Mouse (Mus musculus): ENCODE results near the gene Calm2.
A peak's percentile ranks its signal among the peaks of the same experiment; 100 is the strongest.

Calm2 gene

DNA sequence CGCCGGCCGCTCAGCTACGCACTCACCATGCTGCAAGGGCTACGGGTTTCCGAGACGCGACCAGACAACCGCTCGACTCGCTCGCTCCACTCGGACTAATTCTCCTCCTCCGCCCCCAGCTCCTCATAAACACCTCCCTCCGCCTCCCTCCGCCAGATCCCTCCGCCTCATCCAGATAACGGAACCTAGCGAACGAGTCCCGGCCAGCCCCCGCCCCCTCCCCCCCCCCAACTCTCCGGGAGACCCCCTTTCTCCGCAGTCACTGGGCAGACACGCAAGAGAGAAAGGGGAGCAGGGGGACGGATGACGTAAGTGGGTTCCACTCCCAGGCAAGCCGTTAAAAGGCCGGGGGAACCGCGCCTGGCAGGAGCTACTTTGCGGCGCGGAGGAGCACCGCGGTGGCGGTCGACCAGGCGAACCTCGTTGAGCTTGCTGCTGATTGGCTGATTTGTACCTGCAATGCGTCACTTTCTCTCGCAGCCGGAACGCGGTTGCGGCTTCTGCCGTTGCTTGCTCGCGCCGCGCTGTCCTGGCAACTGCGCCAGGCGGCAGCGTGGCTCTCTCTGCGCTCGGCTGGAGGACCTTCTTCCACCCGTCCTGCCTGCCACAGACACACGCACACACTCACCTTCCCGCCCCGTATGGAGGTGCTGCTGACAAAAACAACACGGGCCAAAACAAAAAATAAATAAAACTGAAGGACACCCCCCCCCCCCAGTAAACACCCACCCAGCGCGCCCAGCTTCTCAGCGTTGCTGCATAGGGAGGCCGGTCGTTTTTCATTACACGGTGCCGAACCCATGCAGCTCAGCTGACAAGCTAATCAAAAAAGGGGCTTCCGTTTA lies at the start of gene Calm2:
TSS of gene Calm2 (minus strand) at position 169 of the 845 bp plus-strand sequence.
- peak; percentile 96 for DNase-seq (ENCODE audit: low spot score)

DNA sequence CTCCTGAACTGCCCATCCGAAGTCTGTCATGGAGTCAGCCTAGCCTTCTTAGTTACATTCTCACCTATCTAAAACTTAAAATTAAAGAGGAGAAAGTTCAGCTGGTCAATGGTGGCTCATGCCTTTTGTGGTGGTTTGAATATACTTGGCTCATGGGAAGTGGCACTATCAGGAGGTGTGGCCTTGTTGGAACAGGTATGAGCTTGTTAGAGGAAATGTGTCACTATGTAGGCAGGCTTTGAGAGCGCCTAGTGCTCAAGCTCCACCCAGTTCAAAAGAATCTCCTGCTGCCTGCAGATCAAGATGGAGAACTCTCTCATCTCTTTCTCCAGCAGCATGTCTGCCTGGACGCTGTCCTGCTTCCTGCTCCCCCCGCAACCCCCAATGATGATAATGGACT lies 48.8 kb upstream of the Calm2 start:
- DNase-seq (ENCODE audit: low spot score) = no peak

DNA sequence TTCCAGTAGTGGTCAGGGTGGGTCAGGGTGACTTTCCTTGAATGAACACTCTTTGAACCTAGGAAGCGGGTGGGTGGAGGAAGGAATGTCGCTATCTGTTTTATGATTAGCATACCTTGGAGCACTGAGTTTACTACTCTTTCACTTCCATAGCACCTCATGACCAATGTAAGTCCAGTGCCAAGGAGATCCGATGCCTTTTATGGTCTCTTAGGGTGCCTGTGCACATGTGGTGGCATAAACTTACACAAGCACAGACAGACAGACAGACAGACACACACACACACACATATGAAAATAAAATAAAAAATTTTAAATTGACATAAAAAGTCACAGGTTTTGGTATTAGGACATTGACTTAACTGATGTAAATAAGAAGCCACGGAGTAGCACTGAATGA lies 47.6 kb upstream of the Calm2 start:
- no peak for DNase-seq (ENCODE audit: low spot score)

DNA sequence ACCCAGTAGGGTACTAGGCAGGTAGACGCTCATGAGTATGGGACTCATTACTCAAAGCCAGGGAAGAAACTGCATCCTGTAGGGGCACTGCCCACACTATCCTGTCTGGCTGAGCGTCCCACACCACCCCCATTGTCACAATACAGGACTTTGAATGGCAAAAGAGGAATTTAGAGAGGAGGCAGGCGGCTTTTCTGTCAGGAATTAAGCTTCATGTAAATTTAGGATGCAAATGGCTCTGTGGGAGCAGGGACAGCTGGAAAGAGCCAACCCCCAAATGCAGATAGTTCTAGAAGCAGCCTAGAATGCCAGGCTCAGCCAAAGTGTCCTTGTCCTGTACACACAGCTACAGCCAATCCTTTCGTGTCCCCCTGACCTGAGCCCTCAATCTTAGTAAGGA lies 45.6 kb upstream of the Calm2 start:
- DNase-seq (ENCODE audit: low spot score) = no peak

DNA sequence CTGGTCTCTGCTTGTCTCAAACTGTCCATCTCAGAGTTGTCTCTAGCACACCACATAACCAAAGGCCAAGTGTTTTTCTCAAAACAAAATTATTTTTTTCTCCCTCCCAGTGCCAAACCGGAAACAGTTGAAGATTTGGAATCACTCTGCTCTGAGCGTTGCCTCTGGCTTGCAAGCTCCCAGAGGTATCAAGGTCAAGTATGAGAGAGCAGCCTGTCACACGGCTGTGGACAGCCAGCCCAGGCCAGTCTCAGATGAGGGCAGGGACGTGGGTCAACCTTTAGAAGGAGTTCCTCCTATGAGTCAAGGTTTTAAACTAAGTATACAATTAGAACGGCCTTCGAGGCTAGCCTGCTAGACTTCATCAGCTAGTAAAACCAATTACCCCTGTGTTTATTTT lies 43.6 kb upstream of the Calm2 start:
- no peak for DNase-seq (ENCODE audit: low spot score)

DNA sequence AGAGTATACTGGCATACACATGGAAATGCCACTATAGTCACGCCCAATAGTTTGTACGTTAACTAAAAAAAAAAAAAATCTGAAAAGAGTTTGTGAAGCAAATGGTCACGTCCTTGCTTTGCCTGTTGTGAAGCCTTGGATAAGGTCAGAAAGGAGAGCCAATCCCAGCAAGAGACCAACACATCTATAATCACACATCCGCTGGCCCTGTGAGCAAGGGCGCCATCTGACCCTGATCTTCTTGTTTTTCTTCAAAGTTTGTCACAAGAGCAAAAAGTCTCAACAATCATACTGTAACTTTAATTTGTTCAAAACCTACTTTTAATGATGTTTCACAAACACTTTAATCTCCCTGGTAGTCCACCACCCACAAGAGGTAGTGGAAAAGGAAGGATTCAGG lies 39.0 kb upstream of the Calm2 start:
- DNase-seq (ENCODE audit: low spot score) = no peak

DNA sequence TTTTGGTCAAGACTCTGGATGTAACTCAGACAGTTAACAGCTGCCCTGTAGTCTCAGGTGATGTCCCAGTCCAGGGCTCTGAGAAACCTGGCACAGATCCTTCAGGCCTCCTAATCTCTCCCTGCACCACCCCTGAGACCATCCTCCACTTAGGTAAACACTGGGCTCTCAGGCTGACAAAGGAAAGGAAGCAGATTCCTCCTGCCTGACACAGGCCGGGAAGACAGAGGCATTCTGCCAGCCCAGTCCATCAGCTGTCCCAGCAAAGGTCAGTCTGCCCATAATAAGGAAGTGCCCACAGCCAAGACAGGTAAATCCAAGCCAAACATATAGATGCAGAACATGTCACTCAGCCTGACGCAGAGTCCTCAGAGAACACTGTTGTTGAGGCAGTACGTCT lies 36.1 kb upstream of the Calm2 start:
- DNase-seq (ENCODE audit: low spot score) = no peak

DNA sequence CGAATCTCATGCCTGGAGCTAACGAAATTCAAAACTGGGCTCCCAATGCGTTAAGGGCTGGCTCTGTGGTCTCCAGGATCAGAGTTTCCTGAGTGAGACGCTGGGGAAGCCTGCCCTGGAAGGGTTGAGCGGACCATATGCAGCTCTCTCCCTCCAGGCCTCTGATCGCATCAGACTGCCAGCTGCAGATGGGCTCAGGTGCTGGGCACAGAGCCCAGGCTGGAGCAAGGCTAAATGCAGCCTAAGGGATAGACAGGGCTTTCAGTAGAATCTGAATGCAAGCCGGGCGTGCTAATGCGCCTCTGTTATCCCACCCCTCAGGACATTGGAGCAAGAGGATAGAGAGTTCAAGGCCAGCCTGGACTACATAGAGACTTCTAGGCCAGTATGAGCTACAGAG lies 31.8 kb upstream of the Calm2 start:
- no peak for DNase-seq (ENCODE audit: low spot score)

DNA sequence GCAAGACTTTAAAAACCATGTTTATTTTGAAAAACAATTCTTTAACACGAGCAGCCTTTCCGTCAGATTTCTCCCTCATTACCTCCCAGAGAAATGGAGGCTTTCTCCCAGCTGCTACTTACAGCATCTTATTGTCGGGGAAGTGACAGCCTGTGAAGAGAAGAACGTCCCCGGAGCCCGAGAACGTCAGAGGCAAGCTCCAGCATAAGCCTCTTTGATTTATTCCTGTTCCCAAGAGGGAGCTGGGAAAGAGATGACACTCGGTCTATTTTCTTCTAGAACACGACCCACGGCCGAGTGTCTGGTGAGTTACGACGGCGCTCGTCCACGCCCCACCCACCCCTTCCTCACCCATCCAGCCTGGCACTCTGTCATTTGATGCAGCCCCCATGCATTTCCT lies 30.9 kb upstream of the Calm2 start:
- DNase-seq (ENCODE audit: low spot score) = no peak

DNA sequence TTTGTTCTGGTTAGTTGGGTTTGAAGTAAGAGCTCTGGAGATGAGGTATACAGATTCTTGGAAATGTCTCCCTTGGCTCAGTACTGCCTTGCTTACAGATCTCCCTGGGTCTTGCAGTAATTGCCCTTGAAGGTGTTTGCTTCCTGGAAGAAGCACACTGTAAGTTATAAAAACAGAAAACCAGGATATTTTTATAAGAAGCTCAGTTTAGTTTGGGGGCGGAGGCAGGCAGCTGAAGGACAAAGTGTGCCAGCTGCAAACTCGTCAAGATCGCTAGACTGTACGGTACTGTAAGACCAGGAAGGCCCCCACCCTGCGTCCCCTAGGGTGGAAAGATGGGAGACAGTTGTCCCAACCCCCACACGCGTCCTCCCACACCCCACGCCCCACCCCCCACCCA lies 28.6 kb upstream of the Calm2 start:
- DNase-seq (ENCODE audit: low spot score) = no peak

DNA sequence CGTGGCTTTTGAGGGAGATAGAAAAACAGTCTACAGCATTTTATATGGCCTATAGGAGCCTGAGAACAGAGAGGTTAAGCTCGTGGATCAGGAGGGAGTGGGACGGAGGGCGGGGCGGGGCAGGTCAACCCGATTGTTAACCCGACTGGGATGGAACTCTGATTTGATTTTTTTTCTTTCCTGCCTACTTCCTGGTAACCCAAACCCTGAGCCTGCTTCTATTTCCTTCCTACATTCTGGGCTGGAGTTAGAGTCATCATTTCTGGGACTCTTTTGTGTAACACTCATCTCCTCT lies 27.7 kb upstream of the Calm2 start:
- no peak for DNase-seq (ENCODE audit: low spot score)

DNA sequence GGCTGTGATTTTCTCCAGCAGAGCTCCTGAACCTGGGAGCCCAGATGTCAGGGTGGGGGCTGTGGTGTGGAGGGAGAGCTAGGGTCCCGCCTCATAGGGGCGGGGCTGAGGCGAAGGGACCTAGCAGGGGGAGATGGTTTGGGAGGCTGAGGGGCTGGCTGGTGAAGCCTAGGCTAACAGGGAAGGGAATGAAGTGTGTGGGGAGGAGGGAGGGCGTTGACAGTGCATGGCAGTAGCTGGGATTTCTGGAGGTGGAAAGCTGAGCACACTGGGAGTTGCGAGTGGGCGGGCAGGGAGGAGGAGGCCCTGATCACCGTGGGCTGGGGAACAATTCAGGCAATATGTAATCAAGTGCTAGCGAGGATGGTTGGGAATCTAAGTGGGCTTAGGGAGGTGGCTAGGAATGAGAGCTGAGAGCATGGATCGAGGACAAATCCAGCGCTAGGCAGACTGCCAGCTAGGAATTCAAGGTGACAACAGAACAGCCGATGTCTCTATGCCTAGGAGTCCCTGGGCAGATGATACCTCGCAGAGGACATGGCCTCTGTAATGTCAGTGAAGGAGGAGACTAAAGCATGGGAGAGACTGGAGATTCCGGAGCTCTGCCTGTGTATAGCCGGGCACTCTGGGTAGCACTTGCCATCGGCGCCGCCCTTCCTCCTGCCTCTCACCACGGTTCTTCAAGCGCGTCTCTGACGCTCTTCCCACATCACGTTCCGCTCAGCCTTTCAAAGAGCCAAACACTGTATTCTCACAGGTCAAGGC lies 27.2 kb upstream of the Calm2 start:
- peak; percentile 49 for DNase-seq (ENCODE audit: low spot score)

DNA sequence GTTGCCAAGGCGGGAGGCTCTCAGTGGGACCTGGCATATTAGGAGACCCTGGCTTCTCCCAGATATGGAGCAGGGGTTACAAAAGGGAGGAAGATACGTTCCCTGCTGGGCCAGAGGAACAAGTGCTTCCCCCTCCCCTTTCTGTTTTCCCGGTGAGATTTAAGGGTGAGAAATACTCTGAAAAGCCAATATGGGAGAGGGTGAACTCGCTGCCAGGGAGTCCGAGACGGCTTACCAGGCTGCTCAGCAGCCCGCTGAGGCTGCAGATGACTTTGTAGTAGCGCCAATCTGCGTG lies 26.7 kb upstream of the Calm2 start:
- DNase-seq (ENCODE audit: low spot score) = no peak

DNA sequence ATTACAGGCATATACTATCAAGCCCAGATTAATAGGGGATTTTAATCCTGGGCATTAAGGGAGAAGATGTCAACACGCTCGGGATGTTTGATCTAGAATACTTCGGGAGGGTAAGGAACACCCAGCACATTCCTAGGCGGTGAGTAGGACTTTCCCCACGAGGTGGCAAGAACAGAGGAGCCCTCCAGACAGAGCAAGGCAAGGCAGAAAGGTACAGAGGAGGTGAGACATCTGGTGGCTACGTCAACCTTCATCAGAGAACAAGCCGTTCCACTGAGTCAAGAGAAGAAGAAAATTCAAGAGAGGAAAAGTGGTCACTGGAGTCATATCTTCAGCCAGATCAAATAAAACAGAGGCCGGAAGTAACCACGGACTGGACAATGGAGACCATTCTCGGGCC lies 26.1 kb upstream of the Calm2 start:
- no peak for DNase-seq (ENCODE audit: low spot score)

DNA sequence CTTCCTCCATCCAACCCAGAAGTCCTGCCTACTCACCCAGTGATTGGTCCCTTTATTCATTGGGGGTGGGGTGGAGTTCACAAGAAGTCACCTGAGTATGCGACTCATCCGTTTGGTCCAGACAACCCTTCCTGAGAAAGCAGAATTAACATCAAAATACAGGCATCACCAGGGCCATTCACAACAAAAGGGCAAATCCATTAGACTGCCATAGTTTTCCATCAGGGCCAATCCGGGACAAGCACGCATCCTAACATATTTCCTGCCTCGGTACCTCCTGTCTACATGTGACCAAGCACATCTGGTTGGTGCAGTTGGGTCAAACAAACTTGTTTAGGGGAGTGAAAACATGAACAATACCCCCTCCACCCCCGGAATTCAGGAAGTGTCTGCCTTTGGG lies 24.9 kb upstream of the Calm2 start:
- DNase-seq (ENCODE audit: low spot score) = no peak

DNA sequence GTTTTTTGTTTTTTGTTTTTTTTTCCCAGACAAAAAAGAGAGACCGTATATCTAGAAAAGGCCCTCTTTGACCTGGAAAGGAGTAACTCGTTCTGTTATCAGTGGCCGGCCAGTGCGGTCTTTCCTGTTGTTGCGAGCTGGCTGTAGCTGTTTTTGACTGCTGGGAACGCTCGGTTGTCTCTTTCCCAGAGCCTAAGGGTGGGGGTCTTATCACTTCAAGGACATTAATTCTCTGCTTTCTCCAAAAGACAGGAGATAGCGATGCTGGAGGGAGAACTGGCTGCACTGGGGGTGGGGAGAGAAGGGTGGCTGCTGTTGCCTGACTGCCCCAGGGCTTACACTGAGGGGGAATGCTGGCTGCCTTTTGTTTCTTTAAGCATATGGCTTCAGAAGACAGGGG lies 24.1 kb upstream of the Calm2 start:
- no peak for DNase-seq (ENCODE audit: low spot score)

DNA sequence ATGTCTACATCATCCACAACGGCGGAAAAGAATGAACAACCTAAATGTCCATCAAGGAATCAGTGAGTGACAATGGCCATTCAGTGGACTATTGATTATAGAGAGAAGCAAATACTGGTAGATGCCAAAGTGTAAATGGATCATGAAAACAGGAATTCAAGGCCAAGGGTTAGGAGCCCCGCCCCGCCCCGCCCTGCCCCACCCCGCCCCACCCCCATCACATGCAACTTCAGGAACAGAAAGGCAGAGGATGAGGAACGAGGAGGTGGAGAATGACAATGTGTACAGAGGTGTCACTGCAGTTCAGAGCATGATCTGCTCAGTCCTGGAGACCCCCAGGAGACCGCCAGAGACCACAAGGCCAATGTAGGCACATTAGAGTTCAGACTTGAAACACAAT lies 23.5 kb upstream of the Calm2 start:
- DNase-seq (ENCODE audit: low spot score) = no peak

DNA sequence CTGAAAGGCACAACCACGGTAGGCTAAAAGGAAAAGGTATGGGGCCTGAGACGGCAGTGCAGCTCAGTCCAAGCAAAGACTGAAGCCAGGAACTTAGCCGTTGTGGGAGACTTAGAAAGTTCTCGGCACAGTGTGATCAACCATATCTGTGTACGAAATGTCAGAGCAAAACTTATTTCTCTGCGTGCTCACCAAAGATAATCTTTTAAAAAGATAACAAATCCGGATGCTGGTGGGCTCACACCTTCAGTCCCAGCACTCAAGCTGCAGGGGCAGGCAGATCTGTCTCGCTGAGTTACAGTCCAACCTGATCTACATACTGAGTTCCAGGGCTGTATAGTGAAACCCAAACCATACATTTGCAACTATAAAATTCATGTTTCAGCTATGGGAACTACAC lies 22.7 kb upstream of the Calm2 start:
- DNase-seq (ENCODE audit: low spot score) = no peak

DNA sequence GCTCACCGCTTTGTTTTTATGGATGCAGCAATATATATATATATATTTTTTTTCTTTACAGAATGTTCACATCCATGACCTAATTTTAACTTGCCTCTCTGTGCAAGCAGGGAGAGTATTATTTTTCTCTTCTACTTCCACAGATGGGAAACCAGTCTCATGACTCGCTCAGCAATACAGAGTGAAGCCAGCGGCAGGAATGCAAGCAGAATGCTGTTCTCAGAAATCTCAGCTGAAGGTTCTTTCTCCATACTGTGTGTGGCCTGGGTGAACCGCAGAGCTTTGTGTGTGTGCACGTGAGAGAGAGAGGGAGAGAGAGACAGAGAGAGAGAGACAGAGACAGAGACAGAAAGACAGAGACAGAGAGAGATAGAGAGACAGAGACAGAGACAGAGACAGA lies 21.9 kb upstream of the Calm2 start:
- DNase-seq (ENCODE audit: low spot score) = no peak

DNA sequence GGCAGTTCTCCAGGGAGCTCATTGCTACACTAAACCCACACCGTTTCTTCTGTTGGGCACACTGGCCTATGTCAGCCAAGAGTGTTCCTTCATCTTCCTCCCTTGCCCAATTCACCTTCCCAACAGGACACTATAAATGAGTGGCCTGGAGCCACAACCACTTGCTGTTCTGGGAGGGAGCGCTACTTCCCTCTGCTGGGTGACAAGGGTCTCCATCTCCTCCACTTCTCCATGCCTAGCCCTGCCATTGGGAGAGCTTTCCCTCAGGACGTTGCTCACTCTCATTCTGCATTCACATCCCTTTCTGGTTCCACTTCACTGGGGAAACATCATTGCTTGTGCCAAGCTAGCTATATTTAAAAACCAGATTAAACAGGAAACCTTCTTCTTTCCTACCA lies 14.8 kb upstream of the Calm2 start:
- no peak for DNase-seq (ENCODE audit: low spot score)

DNA sequence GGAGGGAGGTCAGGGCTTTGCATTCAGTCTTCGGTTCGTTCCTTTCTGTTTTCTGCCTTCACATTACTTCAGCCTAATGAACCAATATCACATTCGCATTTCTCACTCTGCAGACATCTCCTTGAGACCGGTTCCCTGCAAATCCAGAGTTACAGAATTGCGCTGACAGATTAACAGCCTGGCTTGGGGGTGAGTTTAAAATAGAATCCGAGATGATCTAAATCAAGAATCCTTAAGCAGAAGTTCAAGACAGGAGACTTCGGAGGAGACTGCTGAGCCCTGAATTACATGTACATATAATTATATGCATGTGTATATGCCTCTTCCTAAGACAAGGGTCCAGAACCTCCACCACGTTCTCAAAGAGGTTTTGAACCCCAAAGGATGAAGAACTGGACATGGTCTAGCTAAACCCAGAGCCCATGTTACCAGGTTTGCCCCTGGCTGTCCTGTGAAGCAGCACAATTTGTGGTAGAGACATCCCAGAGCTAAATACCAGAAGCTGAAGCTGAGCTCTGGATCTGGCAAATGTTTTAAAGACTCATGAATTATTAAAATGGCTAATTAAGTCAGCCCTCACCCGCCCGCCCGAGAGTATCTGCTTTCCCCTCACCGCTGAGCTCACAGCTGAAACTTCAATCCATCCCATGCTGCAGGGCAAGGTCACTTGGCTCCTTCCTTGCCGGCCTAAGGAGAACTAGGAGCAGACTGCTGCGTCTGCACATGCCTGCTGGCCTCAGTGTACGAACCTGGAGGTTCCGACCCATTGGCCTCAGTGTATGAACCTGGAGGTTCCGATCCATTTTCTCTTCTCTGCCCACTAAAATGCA lies 14.1 kb upstream of the Calm2 start:
- DNase-seq (ENCODE audit: low spot score) = no peak

DNA sequence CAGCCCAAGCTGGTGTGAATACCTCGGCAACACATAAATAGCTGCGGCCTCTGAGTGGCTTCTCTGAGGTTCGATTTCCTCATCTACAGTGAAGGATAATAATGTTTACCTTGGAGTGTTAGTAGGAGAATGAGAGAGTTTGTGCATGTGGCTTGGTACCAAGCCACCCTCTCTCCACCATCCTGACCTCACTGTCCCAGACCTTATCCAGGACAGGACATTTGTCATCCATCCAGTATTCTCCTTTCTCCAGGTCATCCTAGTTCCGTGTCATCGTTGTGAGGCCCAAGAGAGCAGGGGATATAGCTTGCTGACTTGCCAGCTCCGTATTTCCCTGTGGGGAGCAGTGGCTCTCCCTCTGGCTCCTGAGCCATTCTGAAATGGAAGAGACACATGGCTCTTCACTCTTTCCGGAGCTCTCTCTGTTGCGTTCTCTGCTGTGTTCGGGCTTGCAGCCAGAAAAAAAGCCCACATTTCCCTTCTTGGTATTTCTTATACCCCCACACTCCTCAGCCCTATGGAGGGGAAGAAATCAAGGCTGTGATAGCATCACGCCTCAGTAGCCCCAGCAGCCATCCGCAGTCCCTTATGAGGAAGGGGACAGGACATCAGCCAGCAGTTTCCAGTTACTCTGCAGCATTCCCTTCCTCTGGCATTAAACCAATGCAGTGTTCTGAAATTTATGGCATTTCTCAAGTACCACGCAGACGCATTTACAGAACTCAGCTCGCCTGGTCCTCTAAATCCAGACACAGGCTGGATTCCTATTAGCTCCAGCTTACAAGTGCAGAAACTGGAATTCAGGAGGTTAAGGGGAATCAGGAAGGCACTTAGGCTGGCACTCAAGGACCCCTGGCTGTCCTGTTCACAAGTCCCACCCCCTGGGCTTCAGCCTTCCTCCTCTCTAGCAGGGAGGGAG lies 13.3 kb upstream of the Calm2 start:
- no peak for DNase-seq (ENCODE audit: low spot score)

Data from T-cell, adult 2 months (primary cell).